Mouse (Mus musculus) liver, adult 2 months (tissue): ENCODE measurements around the gene Shank1. TPM values are rescaled to one million over a fixed set of nuclear protein-coding genes. Genes with fewer than 3 reads are reported as not detected.

Experiments
- DNase-seq: peaks from one replicate; pipeline ENCODE4 v3.0.0-alpha.2; 2011; ENCODE audit warnings: low read depth, low spot score; ENCODE audit errors: extremely low read depth
- H3K27ac ChIP-seq: fragments of 200-500 bp; replicated peaks from 2 replicates; pipeline ENCODE4 v1.5.1; 2012; ENCODE audit warnings: low read depth, mild to moderate bottlenecking, control low read depth, inconsistent platforms, low read length; ENCODE audit not compliant: insufficient read depth
- H3K27me3 ChIP-seq: fragments of 200-500 bp; 2 replicates; pipeline ENCODE4 v1.6.1; 2012; ENCODE audit warnings: mild to moderate bottlenecking, moderate library complexity, low read length, inconsistent platforms; ENCODE audit not compliant: control insufficient read depth, insufficient read depth
- H3K36me3 ChIP-seq: fragments of 200-500 bp; 2 replicates; pipeline ENCODE4 v1.6.1; 2012; ENCODE audit warnings: low read length, inconsistent platforms; ENCODE audit not compliant: control insufficient read depth, insufficient read depth
- H3K4me1 ChIP-seq: fragments of 200-500 bp; 2 replicates; pipeline ENCODE4 v1.6.1; 2011; ENCODE audit warnings: low read length; ENCODE audit not compliant: control insufficient read depth, insufficient read depth
- H3K4me3 ChIP-seq: fragments of 200-500 bp; 2 replicates; pipeline ENCODE4 v1.5.1; 2011; ENCODE audit warnings: low read depth, mild to moderate bottlenecking, control low read depth, low read length, moderate library complexity; ENCODE audit not compliant: insufficient read depth
- H3K79me2 ChIP-seq: fragments of 200-500 bp; 2 replicates; pipeline ENCODE4 v1.6.1; 2012; ENCODE audit warnings: inconsistent platforms, mild to moderate bottlenecking, low read length, moderate library complexity; ENCODE audit not compliant: control insufficient read depth, insufficient read depth
- H3K9ac ChIP-seq: fragments of 200-500 bp; 2 replicates; pipeline ENCODE4 v1.6.1; 2012; ENCODE audit warnings: low read depth, mild to moderate bottlenecking, control low read depth, inconsistent platforms, low read length
- CTCF ChIP-seq: fragments of 200-500 bp; IDR thresholded peaks from 2 replicates; pipeline ENCODE4 v1.5.1; 2011; ENCODE audit warnings: low read depth, low read length, control low read depth
- POLR2A ChIP-seq: fragments of 200-500 bp; IDR thresholded peaks from 2 replicates; pipeline ENCODE4 v1.6.1; 2011; ENCODE audit warnings: low read length, control low read depth; ENCODE audit not compliant: insufficient read depth; ENCODE audit errors: extremely low read depth
- WGBS: fragments of 180-500 bp; shearing (Covaris S2); methylation state at CpG from one replicate; pipeline ENCODE4 v1.1.7; 2018; 5-methylcytosine and 5-hydroxymethylcytosine counted together
- polyA plus RNA-seq: library from polyadenylated mRNA; depleted of rRNA; stranded (reverse); fragments of >200 nt; gene quantifications from 2 replicates; pipeline ENCODE4 v1.2.3, GENCODE M21; 2012; rRNA removed
- total RNA-seq: library from RNA; depleted of rRNA; stranded (reverse); fragments of >200 nt; gene quantifications from 2 replicates; pipeline ENCODE4 v1.2.3, GENCODE M21; 2014; rRNA removed

The Shank1 gene
- total RNA-seq (under 0.01 TPM in 1 of 2 replicates, not detected in the other), polyA plus RNA-seq (0.04 and 0.06 TPM in 2 replicates)

DNA sequence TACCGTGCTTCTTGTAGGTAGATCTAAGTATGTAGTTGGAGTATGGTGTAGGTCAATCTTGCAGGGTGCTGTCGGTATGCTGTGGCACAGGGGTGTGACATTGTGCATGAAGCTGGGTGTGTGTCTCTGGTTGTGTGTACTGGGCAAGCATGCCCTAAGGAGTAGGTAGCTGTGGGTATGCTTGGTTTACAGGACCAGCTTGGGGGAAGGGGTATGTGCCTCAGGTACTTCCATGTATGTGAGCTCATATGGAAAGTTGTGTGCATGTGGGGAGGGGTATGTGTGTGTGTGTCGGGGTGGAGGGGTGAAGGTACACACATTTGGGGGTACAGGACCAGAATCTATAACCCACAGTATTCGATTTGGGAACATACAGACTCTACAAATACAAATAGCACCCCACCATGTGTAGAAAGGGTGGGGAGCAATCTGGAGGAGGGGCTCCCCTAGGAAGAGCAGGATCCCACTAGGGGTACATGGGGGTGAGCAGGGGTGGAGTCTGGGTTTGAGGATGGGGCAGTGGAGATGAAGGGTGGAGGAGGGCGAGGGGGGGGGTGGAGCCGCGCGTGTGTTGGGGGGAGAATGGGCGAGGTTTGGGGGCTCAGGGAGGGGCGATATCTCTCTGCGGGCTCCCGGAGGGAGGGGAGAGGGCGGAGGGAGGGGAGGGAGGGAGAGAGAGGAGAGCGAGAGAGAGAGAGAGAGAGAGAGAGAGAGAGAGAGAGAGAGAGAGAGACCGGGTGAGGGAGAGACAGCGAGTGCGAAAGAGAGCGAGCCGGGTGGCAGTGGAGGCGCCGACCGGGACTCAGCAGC lies at the start of gene Shank1:
Shank1 (plus strand) TSS at position 779 of the 810 bp plus-strand sequence.
- TF ChIP-seq POLR2A = no peak
- no peak for TF ChIP-seq CTCF
- WGBS = 23% methylated on average over 15 of the region's 22 CpGs
- Histone ChIP-seq H3K4me1 (peaks cover 4% of the 10 kb centered on the region; the same call in 1 of the 2 replicates), H3K79me2 (no peaks in the 10 kb centered on the region), H3K27me3 (peaks cover 19% of the 10 kb centered on the region), H3K4me3 (peak within 1 kb of the TSS; percentile 10; the same call in 1 of the 2 replicates), H3K9ac (peak within 1 kb of the TSS; percentile 16; the same call in 1 of the 2 replicates), H3K36me3 (no peaks in the 10 kb centered on the region), H3K27ac (no peak within 1 kb of the TSS)
- DNase-seq = no peak

DNA sequence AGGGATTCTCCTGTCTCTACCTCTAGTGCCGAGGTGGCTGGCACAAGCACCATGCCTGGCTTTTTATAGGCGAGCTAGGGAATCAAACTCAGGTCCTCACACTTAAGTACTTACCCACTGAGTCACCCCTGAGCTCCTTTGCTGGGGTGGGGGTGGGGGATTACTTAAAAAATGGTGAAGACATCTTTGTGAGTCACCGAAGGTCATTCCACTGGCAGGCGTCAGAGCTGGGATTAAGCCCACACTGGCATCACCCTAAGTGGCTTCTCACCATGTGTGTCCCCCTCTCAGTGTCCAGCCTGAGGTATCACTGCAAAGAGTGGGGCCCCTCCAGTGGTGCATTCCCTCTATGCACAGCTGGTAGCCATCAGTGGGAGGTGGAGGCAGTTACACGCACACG lies 49.6 kb upstream of the Shank1 start:
- Histone ChIP-seq H3K4me1 (no peaks in the 10 kb centered on the region), H3K27ac (no peak overlapping the region), H3K79me2 (no peaks in the 10 kb centered on the region), H3K27me3 (no peaks in the 10 kb centered on the region), H3K9ac (no peak overlapping the region), H3K4me3 (no peak overlapping the region), H3K36me3 (no peaks in the 10 kb centered on the region)
- DNase-seq = no peak
- TF ChIP-seq CTCF (no peak), POLR2A (no peak)
- WGBS = 62% methylated on average over 6 of the region's 6 CpGs

DNA sequence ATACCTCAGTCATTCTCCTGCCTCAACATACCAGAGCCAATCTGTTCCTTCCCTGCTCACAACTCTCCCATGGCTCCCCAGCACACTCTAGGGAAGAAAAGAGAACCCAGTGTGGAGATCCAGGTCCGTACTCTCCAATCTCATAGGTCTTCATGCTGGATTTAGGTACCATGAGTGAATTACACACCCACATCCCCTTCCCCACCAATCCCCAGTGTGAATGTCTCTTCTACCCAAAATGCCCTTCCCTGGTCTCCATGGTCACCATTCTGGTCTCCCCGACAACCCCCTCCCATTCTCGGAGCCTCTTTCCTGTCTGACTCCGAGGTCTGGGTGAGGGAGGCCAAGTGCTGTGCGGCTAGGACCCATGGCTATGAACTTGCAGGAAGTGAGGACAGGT lies 48.9 kb upstream of the Shank1 start, which contains the start of gene Gm15517:
Gm15517 (plus strand) TSS at position 301 of the 400 bp plus-strand sequence.
- H3K36me3 ChIP-seq = no peaks in the 10 kb centered on the region
- H3K27me3 ChIP-seq = no peaks in the 10 kb centered on the region
- no peak for TF ChIP-seq POLR2A
- no peak for DNase-seq
- no peak within 1 kb of the TSS for H3K4me3 ChIP-seq
- whole genome bisulfite sequencing = 77% methylated on average over 5 of the region's 5 CpGs
- H3K4me1 ChIP-seq = no peaks in the 10 kb centered on the region
- H3K79me2 ChIP-seq = no peaks in the 10 kb centered on the region
- no peak within 1 kb of the TSS for H3K27ac ChIP-seq
- H3K9ac ChIP-seq = no peak within 1 kb of the TSS

DNA sequence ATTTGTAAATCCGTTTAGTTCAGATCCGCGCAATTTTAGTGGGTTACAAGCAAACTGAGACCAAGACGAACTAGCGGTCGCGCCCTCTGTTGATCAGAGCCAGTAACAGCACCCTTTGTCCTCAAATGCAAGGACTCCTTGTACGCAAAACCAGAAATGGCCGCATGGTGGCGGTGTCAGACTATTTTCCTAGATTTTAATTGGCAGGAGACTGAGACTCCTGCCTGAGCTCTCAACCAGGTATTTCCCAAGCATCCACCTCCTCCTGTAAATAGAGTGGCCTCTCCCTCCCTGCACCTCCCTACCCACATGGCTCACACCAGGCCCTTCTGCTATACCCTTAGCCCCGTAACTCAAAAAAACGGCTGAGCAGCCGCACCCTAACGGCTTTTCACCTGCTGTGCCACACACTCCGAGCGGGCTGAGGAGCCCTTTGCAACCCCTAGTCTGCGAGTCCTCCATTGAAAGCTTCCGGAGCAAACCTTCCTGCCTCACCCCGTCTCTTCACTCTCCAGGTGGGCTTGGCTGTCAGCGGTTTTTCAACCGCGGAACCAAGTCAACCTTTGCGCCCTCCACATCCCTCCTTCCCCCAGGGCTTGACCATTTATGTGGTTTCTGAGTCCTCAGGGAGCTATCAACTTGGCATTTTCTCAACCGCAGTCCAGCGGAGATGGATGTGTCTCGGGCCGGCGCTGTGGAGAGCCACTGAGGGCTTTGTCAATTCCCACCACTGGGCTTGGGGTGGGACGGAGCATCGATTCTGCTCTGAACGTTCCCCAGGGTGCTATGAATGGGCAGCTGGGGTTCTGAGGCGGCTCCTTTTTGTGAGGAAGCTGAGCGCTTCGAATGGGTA lies 47.0 kb upstream of the Shank1 start:
- H3K27me3 ChIP-seq = no peaks in the 10 kb centered on the region
- H3K36me3 ChIP-seq = no peaks in the 10 kb centered on the region
- H3K9ac ChIP-seq = no peak overlapping the region
- H3K4me3 ChIP-seq = no peak overlapping the region
- no peaks in the 10 kb centered on the region for H3K79me2 ChIP-seq
- WGBS = 8% methylated on average over 34 of the region's 34 CpGs
- DNase-seq = peak; percentile 77
- H3K27ac ChIP-seq = no peak overlapping the region
- H3K4me1 ChIP-seq = no peaks in the 10 kb centered on the region
- no peak for TF ChIP-seq POLR2A
- TF ChIP-seq CTCF = peak; percentile 91

DNA sequence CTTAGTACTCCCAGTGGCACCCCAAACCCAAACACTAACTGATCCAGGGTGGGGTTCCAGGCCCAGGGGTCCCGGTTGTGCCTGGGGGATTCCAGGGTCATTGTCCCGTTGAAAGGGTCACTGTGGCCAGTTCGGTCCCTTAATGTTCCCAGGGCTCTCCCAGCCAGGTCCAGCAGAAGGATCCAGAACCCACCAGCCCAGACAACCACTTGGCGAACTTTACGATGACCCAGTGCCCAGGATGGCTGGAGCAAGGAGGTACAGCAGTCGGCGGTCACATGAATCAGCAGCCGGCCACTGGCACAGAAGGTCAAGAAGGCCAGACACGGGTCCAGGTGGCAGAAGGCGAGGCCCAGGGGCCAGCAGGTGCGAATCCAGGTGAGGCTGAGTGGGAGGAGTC lies 41.9 kb upstream of the Shank1 start:
- TF ChIP-seq CTCF (no peak), POLR2A (no peak)
- Histone ChIP-seq H3K27ac (no peak overlapping the region), H3K4me3 (no peak overlapping the region), H3K9ac (no peak overlapping the region), H3K79me2 (no peaks in the 10 kb centered on the region), H3K4me1 (no peaks in the 10 kb centered on the region), H3K27me3 (no peaks in the 10 kb centered on the region), H3K36me3 (no peaks in the 10 kb centered on the region)
- no peak for DNase-seq
- 82% methylated on average over 11 of the region's 11 CpGs for WGBS
